Mouse (Mus musculus) telencephalon, adult 2 months (tissue): ENCODE data around the gene Hmgcl.
"Not testable (repeated sequence)": the region's sequence is repeated elsewhere in the genome, so short reads cannot be mapped to it uniquely, and the experiment has no call there.

Experiments
- DNase-seq: peaks from one replicate; pipeline ENCODE4 v3.0.0-alpha.2; 2011; ENCODE audit warnings: low read depth, low spot score

Hmgcl gene

DNA sequence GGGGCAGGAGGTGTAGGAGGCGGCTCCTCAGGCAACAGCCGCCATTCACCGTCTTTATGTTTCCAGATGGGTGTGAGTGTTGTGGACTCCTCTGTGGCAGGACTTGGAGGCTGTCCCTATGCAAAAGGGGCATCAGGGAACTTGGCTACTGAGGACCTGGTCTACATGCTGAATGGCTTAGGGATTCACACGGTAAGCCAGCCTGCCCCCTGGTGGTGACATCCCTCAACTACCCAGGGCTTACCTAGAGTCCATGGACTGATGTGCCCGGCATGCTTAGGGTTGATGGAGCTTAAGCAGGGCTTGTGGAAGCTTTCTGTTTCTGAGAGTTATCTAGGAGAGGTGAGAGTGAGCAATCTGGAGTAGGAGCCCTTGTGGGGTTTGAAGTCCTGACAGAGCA is 14.5 kb downstream of the Hmgcl start:
- no peak for DNase-seq

DNA sequence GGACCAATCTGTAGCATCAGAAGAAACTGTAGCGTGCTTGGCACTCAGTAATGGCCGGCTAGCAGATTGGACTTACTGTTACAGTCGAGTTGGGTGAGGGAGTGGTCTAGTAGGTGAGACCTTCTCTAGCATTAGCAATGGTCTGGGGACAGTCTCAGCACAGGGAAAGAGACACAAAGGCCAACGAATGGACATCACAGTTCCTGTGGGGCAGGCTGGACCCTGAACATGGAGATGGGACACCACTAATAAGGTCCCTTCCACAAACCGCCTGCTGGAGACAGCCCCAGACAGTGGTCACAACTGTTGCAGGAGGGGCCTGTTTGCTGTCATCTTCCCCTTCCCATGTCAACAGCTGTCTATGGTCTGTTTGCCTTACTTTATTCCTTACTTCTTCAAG is 15.5 kb downstream of the Hmgcl start:
- no peak for DNase-seq

DNA sequence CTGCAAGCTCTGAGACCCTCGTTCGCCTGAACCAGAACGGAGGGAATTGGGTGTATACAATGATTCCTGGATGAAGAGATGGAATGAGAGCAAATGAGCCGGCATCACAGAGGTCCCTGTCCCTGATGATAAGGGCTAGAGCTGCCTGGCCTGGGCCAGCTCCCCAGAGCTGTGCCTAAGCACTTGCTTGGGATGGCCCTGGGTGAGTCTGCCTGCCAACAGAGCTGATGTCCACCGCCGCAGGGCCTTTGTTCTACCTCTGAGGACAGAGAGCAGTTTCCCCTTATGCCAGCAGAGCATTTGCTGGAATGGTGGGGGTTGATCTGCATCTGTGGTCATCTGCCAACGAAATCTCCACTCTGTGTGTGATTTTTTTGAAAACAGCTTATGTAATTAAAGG is 15.9 kb downstream of the Hmgcl start:
- no peak for DNase-seq

DNA sequence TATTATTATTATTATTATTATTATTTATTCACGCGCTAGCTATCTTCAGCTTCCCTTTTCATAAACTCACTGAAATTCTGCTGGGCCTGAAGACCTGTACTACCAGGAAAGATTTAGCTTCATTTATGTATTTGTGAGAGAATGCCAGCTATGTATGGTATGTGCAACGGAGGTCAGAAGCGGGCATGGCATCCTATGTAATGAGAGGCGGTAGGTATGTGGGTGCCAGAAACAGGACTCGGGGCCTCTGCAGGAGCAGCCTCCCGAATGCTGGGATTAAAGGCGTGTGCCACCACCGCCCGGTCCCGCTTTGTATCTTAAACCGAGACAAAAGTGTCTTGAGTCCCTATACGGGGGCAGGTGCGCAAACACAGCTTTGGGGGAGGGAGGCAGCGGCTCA is 16.7 kb downstream of the Hmgcl start:
- DNase-seq, result no peak

DNA sequence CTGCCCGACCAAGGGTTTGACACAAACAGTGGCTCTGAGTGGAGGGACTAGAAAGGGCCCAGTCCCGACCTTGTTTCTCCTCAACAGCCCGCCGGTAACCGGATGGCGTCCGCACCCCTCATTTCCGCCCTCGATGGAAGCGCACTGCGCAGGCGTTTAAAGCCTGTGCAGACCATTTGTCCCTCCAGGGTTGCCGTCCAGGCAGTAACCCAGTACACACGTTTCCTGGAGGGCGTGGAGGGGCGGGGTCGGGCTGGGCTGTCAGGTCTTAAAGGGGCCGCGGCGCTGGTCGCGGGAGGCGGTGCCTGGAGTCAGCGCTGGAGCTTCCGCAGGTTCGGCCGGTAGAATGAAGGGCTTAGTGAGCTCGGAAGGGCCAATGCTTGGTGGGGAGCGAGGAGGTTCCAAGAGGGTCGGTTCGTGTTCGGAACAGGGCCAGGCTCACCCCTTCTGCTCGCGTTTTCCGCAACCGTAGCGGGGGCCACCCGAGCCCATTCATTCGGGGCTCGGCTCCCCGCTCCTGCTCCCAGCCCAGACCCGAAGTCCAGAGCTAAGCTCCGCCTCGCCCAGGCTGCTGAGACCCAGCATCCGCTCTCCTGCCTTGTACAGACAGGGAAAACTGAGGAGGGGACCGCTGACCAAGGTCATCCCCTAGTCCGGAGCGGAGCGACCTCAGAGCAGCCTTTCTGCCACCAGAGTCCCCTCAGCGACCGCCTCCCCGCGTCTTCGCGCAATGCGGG is 17.4 kb downstream of the Hmgcl start, which contains the start of gene Gale:
Gale (plus strand) TSS at position 271 of the 737 bp plus-strand sequence.
- peak; percentile 97 for DNase-seq

DNA sequence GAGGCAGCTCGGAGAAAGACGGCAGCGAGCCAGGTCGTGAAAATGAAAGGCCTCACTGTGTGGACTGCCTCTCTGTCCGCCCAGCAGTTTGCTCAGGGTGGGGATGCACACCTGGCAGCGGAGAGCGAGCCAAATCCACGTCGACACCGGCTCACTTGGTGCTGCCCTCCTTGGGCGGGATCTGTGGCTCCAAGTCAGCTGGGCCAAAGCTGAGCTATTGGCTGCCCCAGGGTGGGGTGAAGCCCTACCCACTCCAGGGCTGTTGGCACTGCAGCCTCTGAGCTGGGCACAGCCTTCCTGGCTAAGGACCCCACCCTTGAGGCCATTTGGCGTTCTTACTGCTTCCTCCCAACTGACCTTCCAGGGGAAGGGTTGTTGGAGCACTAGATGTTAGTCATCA is 18.2 kb downstream of the Hmgcl start:
- DNase-seq, result no peak

DNA sequence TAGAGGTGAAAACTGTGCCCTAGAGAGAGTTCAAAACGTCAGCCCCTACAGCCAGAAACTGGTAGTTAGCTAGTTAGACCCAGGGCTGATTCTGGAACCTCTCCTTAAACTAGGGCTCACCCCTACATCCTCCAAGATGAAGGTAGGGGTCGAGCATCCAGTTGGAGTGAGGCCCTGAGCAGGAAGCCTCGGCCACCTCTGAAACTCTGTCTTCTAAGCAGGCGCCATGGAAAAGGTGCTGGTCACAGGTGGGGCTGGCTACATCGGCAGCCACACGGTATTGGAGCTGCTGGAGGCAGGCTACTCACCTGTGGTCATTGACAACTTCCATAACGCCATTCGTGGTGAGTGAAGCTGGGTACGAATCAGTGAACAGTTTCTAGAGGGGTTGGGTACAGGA is 18.9 kb downstream of the Hmgcl start:
- no peak for DNase-seq

DNA sequence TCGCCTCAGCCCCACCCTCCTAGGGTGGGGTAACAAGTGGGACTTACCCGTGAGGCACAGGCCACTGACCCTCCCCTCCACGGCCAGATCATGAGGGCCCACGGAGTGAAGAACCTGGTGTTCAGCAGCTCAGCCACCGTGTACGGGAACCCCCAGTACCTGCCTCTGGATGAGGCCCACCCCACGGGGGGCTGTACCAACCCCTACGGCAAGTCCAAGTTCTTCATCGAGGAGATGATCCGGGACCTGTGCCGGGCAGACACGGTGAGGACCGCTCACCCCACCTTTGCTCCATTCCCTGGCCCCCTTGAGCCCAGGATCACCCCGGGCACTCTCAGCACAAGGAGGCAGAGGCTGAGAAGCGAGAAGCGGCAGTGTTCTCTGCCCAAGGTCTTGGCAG is 20.0 kb downstream of the Hmgcl start:
- DNase-seq, result no peak

DNA sequence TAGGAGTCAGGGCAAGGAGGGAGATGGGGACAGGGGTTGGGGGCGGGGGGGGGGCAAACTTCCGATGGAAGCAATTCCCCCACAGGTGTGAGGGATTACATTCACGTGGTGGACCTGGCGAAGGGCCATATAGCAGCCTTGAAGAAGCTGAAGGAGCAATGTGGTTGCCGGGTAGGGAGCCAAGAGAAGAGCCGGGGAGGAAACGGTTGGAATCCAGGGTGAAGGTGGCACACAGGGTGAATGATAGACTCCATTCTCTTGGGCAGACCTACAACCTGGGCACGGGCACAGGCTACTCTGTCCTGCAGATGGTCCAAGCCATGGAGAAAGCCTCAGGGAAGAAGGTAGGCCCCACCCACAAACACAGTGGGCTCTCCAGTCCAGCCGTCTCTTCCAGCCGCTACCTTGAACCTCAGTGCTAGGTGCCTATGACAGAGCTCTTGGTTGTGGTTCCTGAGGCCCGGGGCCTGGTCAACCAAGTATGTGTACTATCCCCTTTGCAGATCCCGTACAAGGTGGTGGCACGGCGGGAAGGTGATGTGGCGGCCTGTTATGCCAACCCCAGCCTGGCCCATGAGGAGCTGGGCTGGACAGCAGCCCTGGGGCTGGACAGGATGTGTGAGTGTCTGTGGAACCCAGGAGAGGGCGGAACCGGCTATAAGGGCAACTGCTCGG is 21.0 kb downstream of the Hmgcl start:
- no peak for DNase-seq

DNA sequence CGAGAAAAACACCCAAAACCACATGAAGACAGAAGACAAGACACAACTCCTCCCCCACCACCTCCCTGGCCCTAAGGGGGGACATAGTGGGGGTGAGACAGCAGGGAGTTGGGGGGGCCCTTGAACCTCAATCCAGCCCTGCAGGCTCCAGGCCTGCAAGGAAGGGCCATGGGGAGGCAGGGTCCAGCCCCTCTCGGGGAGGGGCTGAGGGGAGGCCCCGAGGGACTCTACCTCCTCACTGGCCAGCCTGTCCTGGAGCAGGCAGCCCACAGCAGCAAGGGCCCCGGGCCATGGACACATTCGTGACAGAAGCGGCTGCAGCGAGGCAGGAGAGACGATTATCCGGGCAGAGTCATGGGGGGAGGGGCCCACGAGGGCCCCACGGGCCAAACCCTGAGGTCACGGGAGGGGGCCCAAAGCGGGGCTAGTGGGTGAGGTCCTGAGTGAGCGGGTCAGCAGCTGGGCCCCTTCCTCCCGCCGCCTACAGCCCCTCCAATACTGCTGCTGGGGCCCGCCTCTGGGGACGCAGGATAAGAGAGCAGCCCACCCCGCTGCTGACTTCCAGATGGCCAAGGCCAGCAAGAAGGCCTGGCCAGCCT is 22.1 kb downstream of the Hmgcl start:
- no peak for DNase-seq

DNA sequence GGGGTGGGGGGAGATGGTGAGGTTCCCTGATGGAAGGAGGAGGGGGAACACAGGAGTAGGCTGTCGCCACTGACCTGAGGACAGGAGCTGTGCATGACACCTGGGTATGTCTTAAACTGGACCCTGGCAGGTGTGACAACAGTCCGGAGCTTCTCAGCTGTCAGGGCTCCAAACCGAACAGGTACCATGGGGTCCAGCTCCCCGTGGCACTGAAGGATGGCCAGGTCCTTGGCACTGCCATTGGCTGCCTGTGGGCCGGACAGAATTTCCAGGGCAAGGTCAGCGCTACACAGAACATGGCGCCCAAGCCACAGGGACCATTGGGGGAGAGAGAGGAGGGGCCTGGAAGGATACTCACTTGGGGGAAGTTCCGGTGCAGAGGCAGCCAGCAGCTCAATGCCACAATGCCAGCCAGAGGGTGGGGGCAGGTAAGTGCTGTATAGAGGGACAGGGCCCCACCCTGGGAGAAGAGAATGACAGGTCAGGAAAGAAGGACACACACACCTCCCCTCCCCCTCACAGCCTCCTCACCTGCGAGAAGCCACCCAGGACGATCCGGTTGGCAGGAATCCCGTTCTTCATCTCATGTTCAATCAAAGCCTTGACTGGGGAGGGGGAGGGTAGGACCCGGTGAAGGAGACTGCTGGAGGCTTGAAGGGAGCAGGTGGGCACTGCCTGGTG is 23.0 kb downstream of the Hmgcl start:
- no peak for DNase-seq

DNA sequence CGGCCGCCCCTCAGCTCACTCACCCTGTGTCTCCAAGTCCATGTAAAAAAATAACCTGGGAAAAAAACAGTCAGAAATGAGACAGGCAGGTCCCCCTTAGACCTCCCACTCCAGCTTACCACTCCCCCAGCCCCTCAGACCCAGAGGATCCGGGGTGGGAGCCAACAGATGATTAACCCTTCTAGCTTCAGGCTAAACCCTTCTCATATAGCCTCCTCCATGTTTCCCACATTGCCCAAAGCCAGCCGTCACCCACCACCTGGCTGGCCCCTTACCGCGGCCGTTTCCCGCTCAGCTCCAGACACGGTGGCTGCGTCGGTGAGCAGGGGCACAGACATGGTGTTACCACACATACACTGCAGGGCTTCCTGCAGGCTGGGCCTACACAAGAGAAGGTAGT is 24.3 kb downstream of the Hmgcl start:
- no peak for DNase-seq

DNA sequence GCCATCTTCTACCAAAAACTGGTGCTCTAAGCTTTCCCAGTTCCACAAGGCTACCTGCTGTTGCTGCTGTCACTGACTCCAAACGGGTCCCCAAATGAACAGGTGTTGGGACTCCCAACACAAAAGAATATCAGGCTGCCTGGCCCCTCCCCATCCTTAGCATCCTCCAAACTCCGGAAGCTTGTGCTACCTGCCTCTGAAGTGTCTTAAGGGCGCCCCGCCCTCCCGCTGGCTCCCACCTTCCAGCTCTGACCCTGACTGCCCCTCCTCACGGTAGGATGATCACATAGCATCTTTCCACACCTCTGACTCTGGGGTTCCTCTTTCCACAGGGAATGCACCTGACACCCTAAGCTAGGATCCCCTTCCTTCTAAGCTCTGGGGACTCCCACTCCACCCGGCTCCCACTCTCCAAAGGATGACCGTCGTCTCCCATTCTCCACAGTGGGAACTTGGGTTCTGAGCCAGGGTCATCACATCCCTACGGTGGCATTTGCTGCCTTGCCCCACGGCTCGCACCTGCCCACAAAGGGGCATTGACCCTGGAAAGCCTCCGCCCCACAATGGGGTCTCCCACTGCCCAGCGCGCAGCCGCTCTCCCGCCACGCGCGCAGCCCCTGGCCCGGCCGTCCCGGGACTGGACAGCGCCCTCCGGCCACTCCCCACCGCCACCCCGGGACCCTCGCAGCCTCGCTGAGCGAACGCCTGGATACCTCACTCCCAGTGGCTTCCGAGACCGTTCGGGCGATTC is 25.7 kb downstream of the Hmgcl start:
- DNase-seq, result no peak

DNA sequence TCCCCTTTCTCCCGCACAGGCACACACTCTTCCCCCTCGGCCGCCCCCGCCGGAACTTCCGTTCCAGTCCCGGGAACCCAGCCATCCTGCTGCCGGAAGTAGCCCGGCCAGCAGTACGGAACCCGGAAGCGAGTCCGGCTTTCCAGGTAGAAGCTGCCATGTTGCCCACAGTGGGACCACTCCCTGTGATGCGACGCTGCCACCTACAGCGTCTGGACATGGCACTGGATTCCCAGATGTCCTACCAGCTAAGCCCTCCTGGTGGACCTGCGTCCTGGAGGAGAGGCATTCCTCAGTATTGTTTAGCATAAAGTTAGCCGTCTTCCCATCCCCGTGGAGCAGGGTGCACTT is 26.3 kb downstream of the Hmgcl start, which contains the start of gene Lypla2:
Lypla2 (minus strand) TSS at position 71 of the 351 bp plus-strand sequence.
- peak; percentile 87 for DNase-seq

DNA sequence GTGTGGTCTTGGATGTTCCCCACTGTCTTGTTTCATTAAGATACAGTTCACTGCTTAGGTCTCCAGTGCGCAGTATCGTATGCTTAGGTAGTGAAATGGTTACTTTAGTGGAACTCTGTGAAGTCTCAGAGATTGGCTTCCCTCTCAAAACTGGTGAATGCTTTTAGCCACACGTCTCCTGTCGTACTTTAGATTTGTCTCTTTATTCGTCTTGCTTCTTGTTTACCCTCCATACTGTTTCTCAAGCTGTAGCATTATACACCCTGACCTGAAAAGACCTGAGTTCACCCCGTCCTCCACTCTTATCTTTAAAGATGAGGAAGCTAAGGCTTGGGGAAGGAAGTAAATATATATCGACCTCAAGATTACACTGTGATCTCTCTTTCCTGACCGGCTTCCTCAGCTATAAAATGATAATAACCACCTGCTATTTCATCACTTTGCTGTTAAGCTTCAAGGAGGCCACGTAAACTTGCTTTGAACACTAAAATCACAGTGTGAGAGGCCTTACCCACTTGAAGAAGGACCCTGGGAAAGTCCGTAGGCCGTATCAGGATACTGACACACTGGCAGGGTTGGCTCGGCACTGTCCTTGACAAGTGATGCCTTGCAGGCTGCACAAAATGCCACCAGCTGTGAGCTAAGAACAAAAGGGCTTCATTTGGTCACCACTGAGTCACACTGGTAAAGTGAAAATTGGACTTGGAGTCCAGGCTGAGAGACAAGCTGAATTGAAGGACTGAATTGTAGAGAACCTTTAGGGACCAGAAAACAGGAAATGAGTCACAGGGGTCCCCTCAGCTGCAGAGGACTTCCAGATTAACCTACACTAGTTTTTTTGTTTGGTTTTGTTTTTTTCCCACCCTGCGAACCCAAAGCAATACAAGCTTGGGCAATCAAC is 26.9 kb downstream of the Hmgcl start:
- no peak for DNase-seq

DNA sequence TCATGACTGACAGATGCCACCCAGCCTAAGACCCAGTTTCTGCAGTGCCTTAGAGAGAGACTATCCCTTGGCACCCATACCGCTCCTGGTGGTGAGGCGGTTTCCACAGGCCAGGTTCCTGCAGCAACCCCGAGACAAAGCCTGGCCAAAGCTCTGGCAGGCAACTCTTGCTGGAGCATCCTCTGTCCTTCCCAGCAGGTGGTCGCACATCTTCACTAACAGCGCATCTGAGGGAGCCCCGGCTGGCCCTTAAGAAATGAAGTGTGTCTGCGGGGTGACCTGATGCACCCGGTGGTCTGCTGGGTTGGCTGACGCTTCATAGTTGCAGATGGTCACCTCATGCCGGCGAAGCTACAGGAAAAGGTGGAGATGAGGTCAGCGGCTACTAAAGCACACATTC is 29.9 kb downstream of the Hmgcl start:
- no peak for DNase-seq

DNA sequence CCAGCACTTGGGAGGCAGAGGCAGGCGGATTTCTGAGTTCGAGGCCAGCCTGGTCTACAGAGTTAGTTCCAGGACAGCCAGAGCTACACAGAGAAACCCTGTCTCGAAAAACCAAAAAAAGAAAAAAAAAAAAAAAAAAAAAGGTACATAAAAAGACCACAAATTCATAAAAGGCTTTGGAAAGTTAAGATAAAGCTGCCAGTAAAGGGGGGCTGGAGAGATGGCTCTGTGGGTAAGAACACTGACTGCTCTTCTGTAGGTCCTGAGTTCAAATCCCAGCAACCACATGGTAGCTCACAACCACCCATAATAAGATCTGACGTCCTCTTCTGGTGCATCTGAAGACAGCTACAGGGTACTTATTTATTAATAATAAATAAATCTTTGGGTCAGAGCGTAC is 34.0 kb downstream of the Hmgcl start:
- not testable (repeated sequence) for DNase-seq

DNA sequence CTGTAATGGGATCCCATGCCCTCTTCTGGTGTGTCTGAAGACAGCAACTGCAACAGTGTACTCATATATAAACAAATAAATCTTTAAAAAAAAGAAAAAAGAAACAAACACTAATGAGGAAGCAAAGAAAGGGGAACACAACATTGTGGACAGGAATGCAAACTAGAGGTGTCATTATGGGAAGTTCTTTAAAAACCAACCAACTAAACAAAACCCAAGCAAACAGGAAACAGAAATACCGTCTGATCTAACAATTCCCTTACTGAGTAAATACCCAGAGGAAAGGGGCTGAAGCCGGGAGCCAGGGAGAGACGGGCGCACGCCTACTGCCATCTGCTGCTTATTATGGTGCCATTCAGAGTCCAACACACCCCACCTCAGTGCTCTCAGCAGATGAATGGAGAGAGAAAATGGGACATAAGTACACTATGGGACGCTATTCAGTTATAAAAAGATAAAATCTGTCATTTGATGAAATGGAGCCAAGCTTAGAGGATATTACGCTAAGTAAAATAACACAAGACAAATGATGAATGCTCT is 35.3 kb downstream of the Hmgcl start:
- peak; percentile 80 for DNase-seq

DNA sequence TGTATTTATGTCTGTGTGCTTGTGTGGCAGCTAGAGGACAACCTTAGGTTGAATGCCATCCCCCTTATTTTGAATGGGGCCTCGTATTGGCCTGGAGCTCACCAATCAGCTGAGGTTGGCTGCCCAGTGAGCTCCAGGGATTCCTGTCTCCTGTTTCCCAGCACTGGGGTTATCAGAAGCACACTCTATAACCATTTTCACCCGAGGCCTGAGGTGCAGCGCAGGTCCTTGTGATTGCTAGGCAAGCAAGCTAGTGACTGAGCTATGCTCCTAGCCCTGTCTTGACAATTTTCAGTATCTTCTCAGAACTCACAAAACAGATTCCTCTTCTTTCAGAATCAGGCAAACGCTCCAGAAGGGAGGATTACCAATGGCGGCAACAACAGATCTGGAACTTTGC is 38.3 kb downstream of the Hmgcl start:
- DNase-seq, result no peak

DNA sequence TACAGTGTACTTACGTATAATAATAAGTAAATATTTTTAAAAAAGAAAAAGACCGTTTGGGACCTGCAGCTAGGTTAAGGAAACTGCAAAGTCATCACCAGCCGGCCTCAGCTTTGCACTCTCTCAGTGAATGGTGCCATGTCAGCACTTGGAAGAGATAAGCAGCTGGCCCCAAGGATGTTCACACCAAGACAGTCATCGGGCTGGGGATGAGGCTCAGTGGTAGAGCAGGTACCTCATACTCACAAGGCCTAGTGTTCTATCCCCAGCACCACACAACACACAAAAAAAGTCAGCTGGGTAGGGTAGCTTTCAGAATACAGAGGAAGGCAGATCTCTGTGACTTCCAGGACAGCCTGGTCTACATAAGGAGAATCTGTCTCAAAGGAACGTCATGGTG is 38.9 kb downstream of the Hmgcl start:
- DNase-seq, result no peak
